Mouse (Mus musculus) liver, postnatal 0 days (tissue): ENCODE results near the gene Eya2.

Experiments used
- CTCF ChIP-seq: sonication (generic); IDR thresholded peaks from 2 replicates; pipeline ENCODE4 v1.5.1; 2016; ENCODE audit warnings: antibody characterized with exemption, low read depth
- EP300 ChIP-seq: IDR thresholded peaks from 2 replicates; pipeline ENCODE4 v1.6.1; 2016; ENCODE audit warnings: antibody characterized with exemption, low read depth, mild to moderate bottlenecking

GRCm38 (mm10) chr2:165745306-165746098 lies 150.7 kb downstream of the Eya2 start:
- TF ChIP-seq CTCF (no peak), EP300 (no peak)
